Mouse (Mus musculus): Measurements from ENCODE around the gene Gnat1.
A peak's percentile ranks its signal among the peaks of the same experiment; 100 is the strongest.

Gnat1 gene

GRCm38 (mm10) chr9:107679501-107679900 lies at the start of gene Gnat1:
Gene Gnat1 (minus strand): TSS chr9:107679712.
- no peak for DNase-seq (ENCODE audit: low spot score)

- no peak for DNase-seq (ENCODE audit: low spot score)
Observed at GRCm38 (mm10) chr9:107728919-107729670, 49.6 kb upstream of the Gnat1 start.

GRCm38 (mm10) chr9:107727041-107727440 lies 47.5 kb upstream of the Gnat1 start:
- no peak for DNase-seq (ENCODE audit: low spot score)

GRCm38 (mm10) chr9:107724796-107725195 lies 45.3 kb upstream of the Gnat1 start:
- no peak for DNase-seq (ENCODE audit: low spot score)

GRCm38 (mm10) chr9:107723794-107724531 lies 44.5 kb upstream of the Gnat1 start:
- no peak for DNase-seq (ENCODE audit: low spot score)

- DNase-seq (ENCODE audit: low spot score), result no peak
Observed at GRCm38 (mm10) chr9:107723292-107723691, 43.8 kb upstream of the Gnat1 start.

- DNase-seq (ENCODE audit: low spot score), result no peak
Observed at GRCm38 (mm10) chr9:107718781-107719540, 39.4 kb upstream of the Gnat1 start.

GRCm38 (mm10) chr9:107716951-107717350 lies 37.4 kb upstream of the Gnat1 start:
- no peak for DNase-seq (ENCODE audit: low spot score)

- DNase-seq (ENCODE audit: low spot score), result no peak
Observed at GRCm38 (mm10) chr9:107715632-107716031, 36.1 kb upstream of the Gnat1 start.

- DNase-seq (ENCODE audit: low spot score), result peak; percentile 61
Observed at GRCm38 (mm10) chr9:107714221-107714952, 34.9 kb upstream of the Gnat1 start.

GRCm38 (mm10) chr9:107709697-107710483 lies 30.4 kb upstream of the Gnat1 start, which contains the start of gene Sema3f:
Gene Sema3f (minus strand): TSS chr9:107710475.
- DNase-seq (ENCODE audit: low spot score), result peak; percentile 83

GRCm38 (mm10) chr9:107709096-107709696 lies 29.7 kb upstream of the Gnat1 start:
- DNase-seq (ENCODE audit: low spot score), result no peak

- no peak for DNase-seq (ENCODE audit: low spot score)
Observed at GRCm38 (mm10) chr9:107708439-107709095, 29.1 kb upstream of the Gnat1 start.

GRCm38 (mm10) chr9:107707701-107708438 lies 28.4 kb upstream of the Gnat1 start:
- DNase-seq (ENCODE audit: low spot score), result no peak

- no peak for DNase-seq (ENCODE audit: low spot score)
Observed at GRCm38 (mm10) chr9:107706781-107707211, 27.3 kb upstream of the Gnat1 start.

GRCm38 (mm10) chr9:107703337-107704122 lies 24.0 kb upstream of the Gnat1 start:
- no peak for DNase-seq (ENCODE audit: low spot score)

- no peak for DNase-seq (ENCODE audit: low spot score)
Observed at GRCm38 (mm10) chr9:107702606-107703185, 23.2 kb upstream of the Gnat1 start.

- DNase-seq (ENCODE audit: low spot score), result no peak
Observed at GRCm38 (mm10) chr9:107701594-107701993, 22.1 kb upstream of the Gnat1 start.

Measured in testis, postnatal 14 days (tissue).